Mouse (Mus musculus) testis, adult 2 months (tissue): ENCODE measurements around the gene Prr9. TPM values are rescaled to one million over a fixed set of nuclear protein-coding genes. Genes with fewer than 3 reads are reported as not detected.
A peak's percentile ranks its signal among the peaks of the same experiment; 100 is the strongest.

Experiments used
- H3K27ac ChIP-seq: fragments of 200-500 bp; 2 replicates; pipeline ENCODE4 v1.5.1; 2012; ENCODE audit warnings: low read depth, low read length; ENCODE audit not compliant: control insufficient read depth, insufficient read depth
- H3K27me3 ChIP-seq: fragments of 200-500 bp; 2 replicates; pipeline ENCODE4 v1.6.1; 2012; ENCODE audit warnings: mild to moderate bottlenecking, low read length, moderate library complexity; ENCODE audit not compliant: control insufficient read depth, insufficient read depth
- H3K36me3 ChIP-seq: fragments of 200-500 bp; 2 replicates; pipeline ENCODE4 v1.6.1; 2012; ENCODE audit warnings: mild to moderate bottlenecking, low read length; ENCODE audit not compliant: control insufficient read depth, insufficient read depth
- H3K4me1 ChIP-seq: fragments of 200-500 bp; 2 replicates; pipeline ENCODE4 v1.6.1; 2012; ENCODE audit warnings: low read length; ENCODE audit not compliant: control insufficient read depth, insufficient read depth
- H3K4me3 ChIP-seq: fragments of 200-500 bp; 2 replicates; pipeline ENCODE4 v1.5.1; 2012; ENCODE audit warnings: low read depth, mild to moderate bottlenecking, low read length, moderate library complexity, mixed read lengths; ENCODE audit not compliant: control insufficient read depth
- CTCF ChIP-seq: fragments of 200-500 bp; IDR thresholded peaks from 2 replicates; pipeline ENCODE4 v1.5.1; 2012; ENCODE audit warnings: low read depth, mild to moderate bottlenecking, inconsistent platforms, low read length, moderate library complexity; ENCODE audit not compliant: control insufficient read depth, insufficient read depth, insufficient replicate concordance
- POLR2A ChIP-seq: fragments of 200-500 bp; IDR thresholded peaks from 2 replicates; pipeline ENCODE4 v1.6.1; 2012; ENCODE audit warnings: low read depth, mild to moderate bottlenecking, inconsistent platforms, low read length, moderate library complexity; ENCODE audit not compliant: control insufficient read depth
- polyA plus RNA-seq: library from polyadenylated mRNA; depleted of rRNA; stranded (reverse); fragments of >200 nt; gene quantifications from 2 replicates; pipeline ENCODE4 v1.2.3, GENCODE M21; 2012; rRNA removed

The Prr9 gene
- 1.5 and 2.0 TPM in 2 replicates for polyA plus RNA-seq

- no peak within 1 kb of the TSS for H3K4me3 ChIP-seq
- H3K27ac ChIP-seq: no peak within 1 kb of the TSS
- H3K27me3 ChIP-seq: no peaks in the 10 kb centered on the region
- no peaks in the 10 kb centered on the region for H3K4me1 ChIP-seq
- TF ChIP-seq POLR2A (no peak), CTCF (no peak)
- no peaks in the 10 kb centered on the region for H3K36me3 ChIP-seq
Measured at GRCm38 (mm10) chr3:92123847-92124246, at the start of gene Prr9. Prr9 (minus strand) TSS chr3:92123947.

GRCm38 (mm10) chr3:92169847-92170246 lies 46.1 kb upstream of the Prr9 start:
- H3K4me1 ChIP-seq: no peaks in the 10 kb centered on the region

GRCm38 (mm10) chr3:92153322-92153721 lies 29.6 kb upstream of the Prr9 start:
- TF ChIP-seq CTCF: no peak; the same call in 1 of the 2 replicates
- no peak for TF ChIP-seq POLR2A
- Histone ChIP-seq H3K27me3 (no peaks in the 10 kb centered on the region), H3K36me3 (no peaks in the 10 kb centered on the region), H3K4me1 (no peaks in the 10 kb centered on the region), H3K4me3 (no peak overlapping the region), H3K27ac (no peak overlapping the region)

More at GRCm38 (mm10) chr3:92169847-92170246, 46.1 kb upstream of the Prr9 start:
- H3K27me3 ChIP-seq: no peaks in the 10 kb centered on the region
- no peaks in the 10 kb centered on the region for H3K36me3 ChIP-seq
- TF ChIP-seq CTCF (no peak), POLR2A (no peak)
- no peak overlapping the region for H3K27ac ChIP-seq
- H3K4me3 ChIP-seq: no peak overlapping the region

- H3K4me1 ChIP-seq: no peaks in the 10 kb centered on the region
- no peak overlapping the region for H3K4me3 ChIP-seq
- no peak overlapping the region for H3K27ac ChIP-seq
- TF ChIP-seq CTCF (peak; percentile 35; the same call in 1 of the 2 replicates), POLR2A (no peak)
- H3K27me3 ChIP-seq: no peaks in the 10 kb centered on the region
- no peaks in the 10 kb centered on the region for H3K36me3 ChIP-seq
Measured at GRCm38 (mm10) chr3:92150631-92151277, 27.0 kb upstream of the Prr9 start.

- Histone ChIP-seq H3K27ac (no peak overlapping the region), H3K36me3 (no peaks in the 10 kb centered on the region), H3K4me1 (no peaks in the 10 kb centered on the region), H3K4me3 (no peak overlapping the region), H3K27me3 (no peaks in the 10 kb centered on the region)
- TF ChIP-seq CTCF: no peak
- TF ChIP-seq POLR2A: no peak
Measured at GRCm38 (mm10) chr3:92147913-92148312, 24.2 kb upstream of the Prr9 start.

- no peaks in the 10 kb centered on the region for H3K36me3 ChIP-seq
- TF ChIP-seq POLR2A (no peak), CTCF (no peak)
Measured at GRCm38 (mm10) chr3:92147420-92147819, 23.7 kb upstream of the Prr9 start.

GRCm38 (mm10) chr3:92142644-92143043 lies 18.9 kb upstream of the Prr9 start, which contains the start of gene Lelp1:
Lelp1 (minus strand) TSS chr3:92142744.
- TF ChIP-seq CTCF: no peak
- TF ChIP-seq POLR2A: peak; percentile 30; the same call in 1 of the 2 replicates
- Histone ChIP-seq H3K4me3 (peak within 1 kb of the TSS; percentile 82), H3K27ac (no peak within 1 kb of the TSS), H3K36me3 (no peaks in the 10 kb centered on the region), H3K4me1 (no peaks in the 10 kb centered on the region), H3K27me3 (no peaks in the 10 kb centered on the region)

More at GRCm38 (mm10) chr3:92147420-92147819, 23.7 kb upstream of the Prr9 start:
- H3K4me1 ChIP-seq: no peaks in the 10 kb centered on the region
- H3K27ac ChIP-seq: no peak overlapping the region
- H3K4me3 ChIP-seq: no peak overlapping the region
- H3K27me3 ChIP-seq: no peaks in the 10 kb centered on the region

- Histone ChIP-seq H3K27ac (no peak overlapping the region), H3K27me3 (no peaks in the 10 kb centered on the region), H3K36me3 (no peaks in the 10 kb centered on the region), H3K4me3 (no peak overlapping the region), H3K4me1 (no peaks in the 10 kb centered on the region)
- TF ChIP-seq POLR2A: no peak
Measured at GRCm38 (mm10) chr3:92120902-92121301, 2.8 kb downstream of the Prr9 start.
